Mouse (Mus musculus) colon, adult 2 months (tissue): ENCODE results near the gene Fads6. TPM values are rescaled to one million over a fixed set of nuclear protein-coding genes. Genes with fewer than 3 reads are reported as not detected.

Source experiments
- polyA plus RNA-seq: library from polyadenylated mRNA; depleted of rRNA; stranded (reverse); fragments of >200 nt; gene quantifications from 2 replicates; pipeline ENCODE4 v1.2.3, GENCODE M21; 2012; rRNA removed

The Fads6 gene
- 0.81 and 1.7 TPM in 2 replicates for polyA plus RNA-seq

DNA sequence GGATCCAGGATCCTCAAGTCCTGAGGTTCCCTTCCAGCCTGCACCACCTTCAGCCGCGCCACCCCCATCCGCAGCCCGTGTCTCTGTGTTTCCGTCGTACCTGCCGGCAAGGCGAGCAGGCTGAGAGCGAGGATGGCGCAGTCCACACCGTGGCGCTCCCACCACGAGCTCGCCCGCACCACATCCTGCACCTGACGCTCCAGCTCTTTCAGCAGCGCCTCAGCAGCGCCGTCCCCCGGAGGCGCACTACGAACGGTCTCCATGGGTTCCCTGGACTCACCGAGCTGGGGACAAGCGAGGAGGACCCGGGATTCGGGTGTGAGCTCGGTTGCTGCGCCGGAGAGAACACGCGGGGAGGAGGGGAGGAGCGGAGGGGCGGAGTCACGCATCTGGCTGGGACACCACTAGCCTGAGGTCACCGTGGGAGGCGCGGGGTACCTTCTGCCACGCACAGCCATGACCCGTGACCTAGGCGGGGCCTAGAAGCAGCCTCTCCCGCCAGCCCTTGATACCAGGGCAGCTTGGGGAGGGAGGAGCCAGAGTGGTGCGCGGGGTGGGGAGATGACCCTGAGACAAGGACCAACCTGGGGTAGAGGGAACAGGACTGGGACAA, at the start of gene Fads6:
Gene Fads6 (minus strand): TSS at position 450 of the 613 bp plus-strand sequence.

DNA sequence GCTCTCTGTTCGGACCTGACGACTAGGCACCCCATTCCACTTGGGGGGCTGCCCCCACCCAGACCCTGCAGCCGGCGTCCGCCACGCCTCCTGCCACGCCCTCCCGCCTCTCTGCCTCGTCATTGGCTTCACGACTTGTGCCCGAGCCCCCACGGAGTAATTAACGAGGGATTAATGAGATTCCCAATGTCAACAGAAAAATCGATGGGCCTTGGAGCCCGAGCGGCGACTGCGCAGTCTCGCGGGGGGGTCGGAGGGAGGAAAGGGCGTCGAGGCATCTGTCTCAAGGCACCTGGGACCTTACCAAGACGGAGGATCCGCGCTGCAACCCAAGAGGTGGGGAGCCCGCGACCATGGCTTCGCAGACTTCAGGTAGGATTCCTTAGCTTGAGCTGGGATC, 37.1 kb upstream of the Fads6 start, which contains the start of gene Otop3:
Gene Otop3 (plus strand): TSS at position 201 of the 400 bp plus-strand sequence.

DNA sequence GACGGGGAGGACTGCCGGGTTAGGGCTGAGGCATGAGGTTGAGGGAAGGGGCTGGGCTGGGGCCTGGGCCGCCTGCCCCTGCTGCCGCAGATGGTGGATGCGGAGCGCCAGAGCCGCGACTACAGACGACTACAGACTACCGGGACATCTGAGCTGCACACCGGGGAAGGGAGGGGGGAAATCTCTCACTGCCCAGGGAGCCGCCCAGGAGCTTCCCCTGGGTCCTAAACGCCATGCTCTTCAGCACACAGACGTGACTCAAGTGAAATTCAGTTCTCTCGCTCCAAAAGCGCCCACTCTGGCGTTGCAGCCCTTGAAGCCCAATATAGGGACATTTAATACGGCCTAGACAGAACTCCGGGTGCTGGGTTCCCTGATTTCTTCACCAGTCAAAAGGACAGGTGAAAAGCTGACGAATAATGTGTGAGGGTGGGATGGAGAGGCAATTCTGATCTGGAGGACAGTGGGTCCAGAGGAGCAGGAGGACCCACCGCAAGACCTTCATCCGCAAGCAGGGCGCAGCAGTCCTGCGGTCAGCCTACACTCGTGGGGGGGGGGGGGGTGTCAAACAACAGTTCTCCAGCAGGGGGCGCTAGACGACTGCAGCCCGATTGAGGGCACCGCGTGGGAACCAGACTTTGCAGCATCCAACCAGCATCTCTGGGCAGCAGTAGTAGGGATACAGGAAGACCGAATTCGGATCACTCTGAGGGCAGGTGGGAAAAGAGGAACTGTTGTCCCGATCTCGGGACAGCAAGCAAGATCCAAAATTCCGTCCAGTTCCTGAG, 24.6 kb upstream of the Fads6 start, which contains the start of gene Ush1g:
Gene Ush1g (minus strand): TSS at position 136 of the 788 bp plus-strand sequence.

DNA sequence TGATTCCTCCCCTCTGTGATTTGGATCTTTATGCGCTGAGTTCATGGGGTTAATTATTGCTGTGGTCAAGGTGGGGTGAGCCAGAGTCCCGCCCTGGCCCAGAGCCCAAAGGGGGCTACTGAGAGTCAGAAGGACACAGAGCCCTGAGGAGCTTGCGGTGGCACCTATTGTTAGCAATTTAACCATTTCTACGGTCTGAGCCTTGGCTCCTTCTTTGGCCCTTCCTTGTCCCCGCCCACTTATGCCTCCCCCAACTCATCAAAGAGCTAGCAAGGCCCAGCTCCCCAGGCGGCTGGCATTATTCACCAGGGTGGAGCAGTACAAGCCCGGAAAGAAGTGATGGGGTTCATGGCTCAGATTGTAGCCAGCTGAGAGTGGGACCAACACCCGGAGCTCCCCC, 9.4 kb upstream of the Fads6 start, which contains the start of gene Otop2:
Gene Otop2 (plus strand): TSS at position 301 of the 400 bp plus-strand sequence.

DNA sequence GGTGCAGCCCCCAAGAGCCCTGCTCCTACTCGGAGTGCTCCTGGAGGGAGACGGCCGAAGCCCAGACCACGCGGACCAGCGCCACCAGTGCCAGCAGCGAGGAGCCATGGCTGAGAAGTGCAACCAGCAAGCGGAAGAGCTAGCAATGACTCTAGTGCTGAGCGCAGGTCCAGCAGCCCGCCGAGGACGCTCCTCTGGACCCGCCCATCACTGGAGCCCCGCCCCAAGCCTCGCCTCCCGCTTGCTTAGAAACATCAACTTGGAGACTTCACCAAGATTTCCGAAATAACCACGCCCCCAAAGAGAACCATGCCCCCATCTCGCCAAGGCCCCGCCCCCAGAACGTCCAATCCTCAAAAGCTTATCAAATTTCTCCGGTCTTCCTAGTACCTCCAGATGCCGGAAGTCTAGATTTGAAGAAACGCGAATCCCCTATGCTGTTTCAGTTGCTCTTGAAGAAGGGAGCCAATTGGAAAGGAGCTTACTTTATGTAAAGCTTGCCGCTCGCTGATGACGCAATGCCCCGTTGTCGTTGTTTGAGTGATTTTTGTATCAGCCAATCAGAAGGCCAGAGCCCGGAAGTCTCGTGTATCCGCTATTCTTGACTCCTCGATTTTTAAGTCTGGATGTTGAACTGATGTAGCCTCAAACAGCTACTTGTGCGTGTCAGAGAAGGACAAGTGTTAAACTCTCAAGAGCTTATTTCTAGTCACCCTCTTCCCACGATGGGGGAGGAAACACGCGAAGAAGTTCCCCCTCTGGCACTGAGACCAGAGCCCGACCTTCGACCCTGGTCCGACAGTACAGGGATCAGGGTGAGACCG, 20.5 kb downstream of the Fads6 start, which contains the start of gene Fdxr:
Gene Fdxr (minus strand): TSS at position 271 of the 824 bp plus-strand sequence.

DNA sequence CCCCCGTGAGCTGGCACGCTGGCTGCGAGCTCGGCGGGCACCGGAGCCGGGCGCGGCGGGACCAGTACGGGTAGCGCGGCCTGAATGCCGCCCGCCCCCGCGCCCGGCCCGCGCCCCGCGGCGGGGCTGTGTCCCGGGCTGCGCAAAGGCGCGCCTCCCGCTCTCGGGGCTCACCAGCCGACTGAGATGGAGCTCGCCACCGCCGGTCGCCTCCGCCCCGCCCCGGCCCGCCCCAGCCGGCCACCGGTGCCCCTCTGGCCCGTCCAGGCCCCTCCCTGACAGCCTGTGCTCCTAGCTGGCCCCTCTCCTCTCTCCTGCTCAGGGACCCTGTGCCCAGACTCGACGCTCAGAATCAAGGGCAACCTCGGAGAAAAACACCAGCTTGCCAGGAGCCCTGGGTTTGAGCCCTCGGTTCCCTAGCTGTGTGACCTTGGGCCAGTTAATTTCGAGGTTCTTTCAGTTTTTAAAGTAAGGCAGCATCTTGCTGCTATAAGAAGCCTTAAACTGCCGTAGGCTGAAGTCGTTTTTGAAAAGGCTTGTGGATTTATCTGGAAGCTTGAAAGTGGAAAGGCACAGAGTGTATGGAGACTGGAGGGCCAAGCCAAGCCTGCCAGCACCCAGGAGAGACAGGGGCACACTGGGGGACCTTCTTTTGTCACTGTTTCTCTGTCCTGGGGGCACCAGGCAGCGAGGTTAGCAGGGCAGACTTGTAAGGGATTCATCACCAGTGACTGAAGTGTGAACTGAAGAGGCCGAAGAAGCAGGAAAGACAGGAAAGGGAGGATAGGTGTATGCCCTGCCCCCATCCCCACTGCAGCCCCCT, 30.2 kb downstream of the Fads6 start, which contains the start of gene Grin2c:
Gene Grin2c (minus strand): TSS at position 183 of the 823 bp plus-strand sequence.

Other genes with a start within 250 kb of the Fads6 start
- 4.1 and 14.8 TPM in 2 replicates for gene Cd300ld3, start 249.3 kb downstream of the Fads6 start, polyA plus RNA-seq
- 0.67 and 0.96 TPM in 2 replicates for gene Cd300e, start 235.5 kb downstream of the Fads6 start, polyA plus RNA-seq
- 2.8 and 3.3 TPM in 2 replicates for gene Rab37, start 206.2 kb downstream of the Fads6 start, polyA plus RNA-seq
- 1.9 and 2.3 TPM in 2 replicates for gene Cd300lf, start 163.7 kb downstream of the Fads6 start, polyA plus RNA-seq
- gene Slc9a3r1, start 134.3 kb downstream of the Fads6 start, polyA plus RNA-seq: 199 and 208 TPM in 2 replicates
- gene Tmem104, start 110.2 kb downstream of the Fads6 start, polyA plus RNA-seq: 12.2 and 12.5 TPM in 2 replicates
- gene Nat9, start 109.8 kb downstream of the Fads6 start, polyA plus RNA-seq: 20.6 and 29.8 TPM in 2 replicates
- 0.06 TPM in 1 of 2 replicates, not detected in the other for gene Grin2c, start 30.4 kb downstream of the Fads6 start, polyA plus RNA-seq
- gene Fdxr, start 20.6 kb downstream of the Fads6 start, polyA plus RNA-seq: 23.6 and 27.4 TPM in 2 replicates
- gene Otop2, start 9.5 kb upstream of the Fads6 start, polyA plus RNA-seq: not detected in 2 replicates
- 0.03 and 0.17 TPM in 2 replicates for gene Ush1g, start 24.4 kb upstream of the Fads6 start, polyA plus RNA-seq
- gene Otop3, start 37.1 kb upstream of the Fads6 start, polyA plus RNA-seq: 0.05 TPM in 1 of 2 replicates, not detected in the other
- 154 and 170 TPM in 2 replicates for gene Hid1, start 70.1 kb upstream of the Fads6 start, polyA plus RNA-seq
- gene Cdr2l, start 84.3 kb upstream of the Fads6 start, polyA plus RNA-seq: 15.9 and 17.5 TPM in 2 replicates
- 62.6 and 65.1 TPM in 2 replicates for gene Mrpl58, start 106.1 kb upstream of the Fads6 start, polyA plus RNA-seq
- 70.2 and 90.1 TPM in 2 replicates for gene Atp5h, start 122.3 kb upstream of the Fads6 start, polyA plus RNA-seq
- gene Kctd2, start 122.5 kb upstream of the Fads6 start, polyA plus RNA-seq: 24.0 and 31.1 TPM in 2 replicates
- 0.38 and 0.44 TPM in 2 replicates for gene Trim80, start 142.9 kb upstream of the Fads6 start, polyA plus RNA-seq
- 96.1 and 135 TPM in 2 replicates for gene Slc16a5, start 164.8 kb upstream of the Fads6 start, polyA plus RNA-seq
- 13.3 and 13.4 TPM in 2 replicates for gene Armc7, start 178.0 kb upstream of the Fads6 start, polyA plus RNA-seq
- gene Nt5c, start 194.2 kb upstream of the Fads6 start, polyA plus RNA-seq: 128 and 130 TPM in 2 replicates
- 314 and 446 TPM in 2 replicates for gene Jpt1, start 216.7 kb upstream of the Fads6 start, polyA plus RNA-seq
- gene Sumo2, start 238.6 kb upstream of the Fads6 start, polyA plus RNA-seq: 24.5 and 24.8 TPM in 2 replicates